Mouse (Mus musculus): ENCODE results near the gene Kcnc2.

Kcnc2 gene

DNA sequence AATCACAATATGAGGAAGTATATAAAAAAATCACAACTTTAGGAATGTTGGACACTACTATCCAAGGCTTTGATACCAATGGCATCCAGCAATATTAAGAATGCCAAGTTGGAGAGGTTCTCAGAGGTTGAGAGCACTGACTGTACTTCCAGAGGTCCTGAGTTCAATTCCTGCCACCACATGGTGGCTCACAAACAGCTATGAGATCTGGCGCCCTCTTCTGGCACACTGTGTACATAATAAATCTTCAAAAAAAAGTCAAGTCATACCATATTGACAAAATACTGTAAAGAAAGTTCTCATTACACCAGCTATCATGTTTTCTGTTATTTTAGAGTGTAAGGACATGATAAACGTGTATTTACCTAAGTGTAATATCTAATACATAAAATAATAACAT is 126.3 kb downstream of the Kcnc2 start:
- peak in 1 of 2 experiments; percentile 29 for DNase-seq

DNA sequence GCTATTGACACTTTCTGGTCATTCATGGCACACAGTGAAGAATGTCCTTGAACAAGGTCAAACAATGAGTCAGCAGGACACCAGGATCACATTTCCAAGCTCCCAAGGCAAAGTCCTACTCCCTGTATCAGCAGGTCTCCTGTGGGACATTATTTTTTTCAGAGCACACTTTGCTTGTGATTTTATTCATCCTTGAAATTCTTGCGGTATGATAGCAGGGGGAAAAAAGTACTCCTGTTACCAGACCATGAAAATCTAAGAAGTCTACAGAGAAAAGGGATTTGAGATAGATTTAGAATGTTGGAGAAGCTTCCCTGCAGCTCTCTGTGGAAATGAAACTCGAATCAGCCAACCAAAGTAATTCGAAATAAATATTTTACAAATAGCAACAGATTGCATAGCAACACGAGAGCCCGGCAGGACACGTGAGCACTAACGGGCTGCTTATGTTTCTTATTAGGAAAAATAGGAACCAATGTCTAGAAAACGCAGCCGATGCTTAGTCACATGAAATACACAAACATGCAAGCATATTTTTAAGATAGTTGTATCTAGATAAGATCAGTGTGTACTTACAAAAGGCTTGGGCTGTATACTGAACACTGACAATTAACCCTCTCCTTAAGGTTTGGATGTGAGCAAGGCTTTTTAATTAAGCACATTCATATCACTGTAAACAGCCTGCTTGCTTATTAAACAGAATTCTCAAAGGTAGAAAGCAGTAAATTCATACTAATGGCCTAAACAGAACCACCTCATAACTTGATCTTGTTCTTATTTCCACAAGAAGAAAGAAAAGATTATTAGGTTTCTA is 129.9 kb downstream of the Kcnc2 start:
- DNase-seq = no peak

DNA sequence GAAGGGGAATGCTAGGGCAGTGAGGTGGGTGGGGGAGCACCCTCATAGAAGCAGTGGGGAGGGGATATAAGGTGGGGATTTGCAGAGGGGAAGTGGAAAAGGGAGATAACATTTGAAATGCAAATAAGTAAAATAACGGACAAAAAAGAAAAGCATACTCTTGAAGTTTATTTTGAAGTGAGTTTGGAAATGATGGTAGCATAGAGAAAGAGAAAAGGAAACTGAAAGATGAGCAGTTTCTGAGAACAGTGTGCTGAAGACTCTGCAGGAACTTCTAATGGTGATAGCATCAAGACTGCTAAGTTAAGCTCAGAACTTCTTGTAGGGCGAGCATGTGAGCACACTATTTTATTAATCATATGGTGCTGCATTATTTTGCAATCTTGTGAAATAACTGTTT is 138.6 kb downstream of the Kcnc2 start:
- no peak for DNase-seq

DNA sequence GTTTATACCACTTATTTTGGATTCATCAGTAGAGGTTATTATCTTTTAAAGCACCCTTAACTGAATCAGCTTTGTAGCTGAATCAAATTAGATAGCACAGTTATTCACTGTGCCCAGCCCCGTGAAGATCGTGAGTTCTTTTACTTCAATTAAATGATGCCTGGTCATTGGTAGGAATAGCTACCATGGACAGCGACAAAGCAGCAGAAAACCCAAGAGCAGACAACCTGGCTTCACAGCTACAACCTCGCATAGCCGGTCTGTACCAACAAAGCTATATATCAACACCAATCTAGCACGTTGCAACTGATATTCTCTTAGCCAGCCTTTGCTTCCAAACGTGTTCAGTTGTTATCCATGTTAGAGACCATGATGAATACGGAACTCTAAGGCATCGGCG is 152.4 kb downstream of the Kcnc2 start:
- no peak for DNase-seq

DNA sequence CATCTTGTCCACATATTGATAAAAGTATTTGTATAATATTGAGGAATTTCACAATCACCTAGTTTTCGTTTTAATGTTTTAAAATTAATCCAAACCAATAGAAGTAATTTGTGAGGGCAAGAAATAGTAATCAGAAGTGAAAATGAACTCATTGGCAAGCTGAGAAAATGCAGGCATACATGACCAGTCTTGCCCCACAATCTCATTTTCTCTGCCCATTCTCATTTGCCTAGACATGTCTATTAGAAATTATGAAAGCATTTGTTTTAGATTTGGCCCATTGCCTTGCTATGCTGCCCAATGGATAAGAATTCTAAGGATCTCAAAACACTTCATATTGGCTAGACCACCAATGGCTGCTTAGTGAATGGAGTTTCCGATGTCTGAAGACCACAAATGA is 166.0 kb downstream of the Kcnc2 start:
- no peak for DNase-seq

DNA sequence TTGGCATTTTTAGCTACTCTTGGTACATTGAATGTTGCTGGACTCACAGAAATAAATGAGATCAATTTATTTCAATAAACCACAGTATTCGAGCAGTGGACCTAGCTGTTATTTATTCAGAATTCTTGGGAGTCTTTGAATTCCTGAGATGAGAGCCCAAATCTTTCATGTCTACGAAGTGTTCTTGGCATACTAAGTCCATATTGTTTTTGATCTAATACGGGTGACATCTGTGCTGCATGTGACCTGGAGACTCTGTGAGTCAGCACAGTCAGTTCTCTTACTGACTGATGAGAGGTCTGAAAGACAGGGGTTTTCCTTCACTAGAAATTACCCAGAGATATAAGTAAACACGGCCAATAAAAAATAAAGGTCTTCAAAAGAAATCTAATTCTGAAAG is 173.7 kb downstream of the Kcnc2 start:
- DNase-seq = no peak

DNA sequence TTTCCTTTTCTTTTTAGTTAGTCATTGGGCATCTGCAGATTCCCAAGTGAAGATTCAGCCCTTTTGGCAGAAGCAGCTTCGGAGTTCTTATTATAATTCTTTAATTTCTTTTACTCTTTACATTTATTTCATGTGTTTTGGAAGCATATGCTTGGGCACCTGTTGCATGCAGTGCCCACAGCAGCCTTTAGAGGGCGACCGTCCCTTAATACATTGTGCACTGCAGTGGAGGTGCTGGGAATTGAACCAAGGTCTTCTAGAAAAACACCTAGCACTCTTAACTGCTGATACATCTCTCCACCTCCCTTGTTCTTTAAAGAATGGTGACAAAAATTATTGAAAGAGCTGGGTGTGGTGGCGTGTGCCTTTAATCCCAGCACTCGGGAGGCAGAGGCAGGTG is 180.0 kb downstream of the Kcnc2 start:
- no peak for DNase-seq

DNA sequence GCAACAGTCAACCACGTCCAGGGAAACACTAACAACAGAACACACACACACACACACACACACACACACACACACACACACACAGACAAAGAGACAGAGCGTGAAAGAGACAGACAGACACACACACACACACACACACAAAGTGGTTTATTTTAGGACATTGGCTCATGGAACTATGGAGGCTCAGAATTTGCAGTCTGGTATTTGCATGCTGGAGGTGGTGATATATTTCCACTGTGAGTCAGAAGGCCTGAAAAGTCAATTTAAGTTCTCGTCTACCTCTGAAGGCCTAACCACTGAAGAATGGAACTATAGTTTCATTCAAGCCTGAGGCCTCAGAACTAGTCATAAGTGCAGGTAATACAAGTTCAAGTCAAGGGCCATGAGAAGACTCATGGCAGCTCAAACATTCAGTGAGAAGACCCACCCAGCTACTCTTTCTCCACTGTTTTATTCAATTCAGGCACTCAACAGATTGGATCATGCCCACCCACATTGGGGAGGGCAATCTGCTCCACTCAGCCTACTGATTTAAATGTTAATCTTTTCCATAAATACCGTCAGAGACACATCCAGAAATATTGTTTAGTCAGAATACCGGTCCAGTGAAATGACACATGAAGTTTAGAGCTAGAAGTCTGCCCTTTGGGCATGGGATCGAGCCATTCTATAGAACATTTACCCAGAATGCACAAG is 197.9 kb downstream of the Kcnc2 start:
- no peak for DNase-seq

DNA sequence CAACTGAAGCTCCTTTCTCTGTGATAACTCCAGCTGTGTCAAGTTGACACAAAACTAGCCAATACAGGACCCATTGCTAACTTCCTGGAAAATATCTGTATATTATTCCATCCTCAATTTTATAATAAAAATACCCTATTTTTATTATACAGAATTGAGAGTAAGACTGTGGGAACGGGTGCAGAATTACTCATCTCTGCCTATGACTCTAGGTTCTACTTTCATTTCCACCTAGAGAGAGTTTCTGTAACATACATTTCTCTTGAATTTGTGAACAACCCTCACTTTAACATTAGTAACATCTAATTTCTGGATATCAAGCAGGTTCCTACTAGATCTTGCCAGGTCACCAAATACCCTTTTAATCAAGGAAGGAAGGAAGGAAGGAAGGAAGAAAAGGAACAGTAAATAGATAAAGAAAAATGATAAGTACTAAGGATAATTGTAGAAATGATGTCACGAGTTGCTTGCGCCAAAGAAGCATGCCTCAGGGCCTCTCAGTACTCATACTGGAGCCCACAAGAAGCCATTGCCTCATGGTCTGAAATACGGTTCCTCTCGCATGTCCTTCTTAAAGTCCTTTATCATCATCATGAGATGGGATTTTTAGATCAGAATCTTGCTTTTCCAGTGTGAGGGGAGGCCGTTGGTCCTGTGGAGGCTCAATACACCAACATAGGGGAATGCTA is 203.3 kb downstream of the Kcnc2 start:
- DNase-seq = no peak

DNA sequence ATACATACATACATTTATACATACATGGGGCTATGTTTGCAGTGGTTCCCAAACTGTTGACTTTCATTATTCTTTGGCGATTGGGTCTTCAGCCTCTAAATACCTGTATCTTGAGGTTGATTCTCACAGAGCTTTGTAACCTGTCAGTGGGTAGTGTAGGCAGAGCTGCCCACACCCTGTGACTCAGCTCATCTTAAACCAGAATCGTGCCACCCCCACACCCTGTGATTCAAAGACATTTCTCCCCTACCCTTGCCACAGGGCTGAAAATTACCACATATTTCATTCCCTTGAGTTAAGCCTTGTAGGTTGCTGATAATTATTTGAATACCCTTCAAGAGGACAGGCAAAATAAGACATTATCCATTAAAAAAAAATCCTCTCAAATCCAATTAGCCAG is 210.5 kb downstream of the Kcnc2 start:
- no peak for DNase-seq

DNA sequence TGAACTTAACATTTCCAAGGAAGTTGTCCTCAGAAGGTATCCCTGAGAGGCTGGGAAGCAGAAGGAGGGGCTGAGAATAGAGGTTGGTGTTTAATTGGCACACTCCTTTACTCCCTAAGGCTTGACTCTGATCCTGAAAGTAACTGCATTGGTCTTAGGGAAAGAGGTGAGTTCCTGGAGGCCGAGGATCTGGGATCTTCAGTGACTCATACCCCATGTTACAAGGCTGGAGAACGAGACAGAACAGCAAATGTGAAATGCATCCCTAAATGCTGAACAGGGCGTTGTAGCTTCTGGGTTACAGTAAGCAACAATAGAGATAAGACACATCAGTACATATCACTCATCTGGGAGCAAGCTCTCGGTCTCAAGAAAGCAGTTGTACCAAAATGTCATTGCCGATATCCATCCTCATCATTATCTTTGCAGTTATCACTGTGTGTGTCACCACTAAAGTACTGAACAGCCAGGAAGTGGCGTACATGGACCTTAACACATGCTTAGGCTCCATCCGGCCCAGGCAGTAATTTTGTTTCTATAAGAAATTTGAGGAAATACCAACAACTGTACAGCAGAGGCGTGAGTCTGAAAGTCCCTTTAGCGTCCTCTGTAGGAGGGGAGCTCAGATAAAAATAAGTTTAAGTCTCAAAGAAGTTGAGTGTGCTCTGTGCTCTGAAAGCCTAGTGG is 211.1 kb downstream of the Kcnc2 start:
- DNase-seq = no peak

DNA sequence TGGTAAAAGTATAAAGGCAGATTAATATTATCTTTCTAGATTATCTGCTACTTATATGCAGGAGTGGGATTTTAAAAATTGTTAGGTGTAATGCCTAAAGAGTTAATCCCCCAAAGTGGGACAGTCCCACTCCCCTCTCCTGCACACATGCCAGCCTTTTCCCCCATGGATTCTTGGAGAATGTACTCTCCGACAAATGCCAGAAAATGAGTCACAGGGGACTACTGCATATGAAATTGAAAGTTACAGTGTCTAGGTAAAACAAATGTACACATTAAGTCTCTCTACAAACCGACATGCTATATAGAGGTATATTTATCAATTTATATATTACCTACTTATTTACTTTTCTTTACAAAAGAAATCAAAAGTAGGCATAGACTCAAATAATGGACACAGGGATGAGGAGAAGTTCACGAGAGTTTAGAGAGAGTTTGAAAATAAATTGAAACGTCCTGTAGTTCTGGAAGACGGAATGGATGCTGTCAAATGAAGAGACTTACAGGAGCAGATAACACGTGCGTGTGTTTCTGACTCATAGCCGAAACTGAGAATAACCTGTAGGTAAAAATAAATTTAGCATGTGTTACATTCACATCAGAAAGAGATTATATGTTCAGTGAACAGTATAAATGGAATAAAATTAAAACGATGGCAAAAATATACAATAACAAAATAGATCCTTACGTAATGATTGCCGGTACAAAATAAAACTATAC is 213.6 kb downstream of the Kcnc2 start:
- no peak for DNase-seq

DNA sequence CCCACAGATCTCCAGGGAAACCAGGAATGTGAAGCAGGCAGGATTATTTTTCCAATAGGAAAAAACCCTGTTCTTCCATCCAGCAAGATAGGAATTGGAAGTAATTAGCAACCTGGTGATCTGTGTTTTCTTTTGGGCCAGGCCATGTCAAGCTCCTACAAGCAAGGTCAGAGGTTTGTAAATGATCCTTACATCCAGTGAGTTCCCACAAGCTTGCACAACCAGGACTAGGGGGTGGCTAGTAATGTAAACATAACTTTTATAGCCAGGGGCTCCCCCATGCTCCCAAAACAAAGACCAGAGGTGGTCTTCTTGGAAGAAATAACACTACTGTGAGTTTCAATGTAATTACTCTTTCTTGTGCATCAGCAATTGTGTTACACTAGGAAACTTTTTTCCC is 214.9 kb downstream of the Kcnc2 start:
- DNase-seq = no peak

DNA sequence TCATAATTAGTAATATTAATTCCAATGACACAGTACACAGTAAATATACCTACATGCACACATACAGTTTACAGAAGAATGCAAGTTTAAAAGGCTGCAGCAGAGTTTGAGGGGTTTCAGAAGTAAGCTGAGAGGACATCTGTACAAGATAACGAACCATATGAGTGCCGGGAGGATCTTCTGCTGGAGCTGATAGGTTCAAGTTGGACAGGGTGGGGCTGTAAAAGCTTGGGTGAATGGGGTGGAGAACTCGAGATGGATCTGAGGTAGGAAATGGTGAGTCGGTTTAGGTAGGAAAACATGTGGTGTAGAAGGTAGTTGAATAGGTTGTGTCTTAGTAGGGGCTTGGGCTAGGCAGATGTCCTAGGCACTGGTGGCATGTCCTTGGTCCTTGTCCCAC is 217.8 kb downstream of the Kcnc2 start:
- no peak for DNase-seq
